Mouse (Mus musculus): Measurements from ENCODE around the gene Lingo4. TPM values are rescaled to one million over a fixed set of nuclear protein-coding genes. Genes with fewer than 3 reads are reported as not detected.

Gene Lingo4
- polyA plus RNA-seq, 1 experiment, result 0.28 TPM

- Histone ChIP-seq H3K27ac (replicated peaks; ENCODE audit: low read depth, low read length) (no peak overlapping the region), H3K4me1 (ENCODE audit: control insufficient read depth, insufficient read depth, insufficient read length, low read length) (peaks cover 2% of the 10 kb centered on the region; the same call in 1 of the 2 replicates), H3K4me3 (ENCODE audit: insufficient read depth, low read depth, low read length) (no peak overlapping the region)
These were observed 22.5 kb upstream of the Lingo4 start for GRCm38 (mm10) chr3:94375861-94376260.

DNA sequence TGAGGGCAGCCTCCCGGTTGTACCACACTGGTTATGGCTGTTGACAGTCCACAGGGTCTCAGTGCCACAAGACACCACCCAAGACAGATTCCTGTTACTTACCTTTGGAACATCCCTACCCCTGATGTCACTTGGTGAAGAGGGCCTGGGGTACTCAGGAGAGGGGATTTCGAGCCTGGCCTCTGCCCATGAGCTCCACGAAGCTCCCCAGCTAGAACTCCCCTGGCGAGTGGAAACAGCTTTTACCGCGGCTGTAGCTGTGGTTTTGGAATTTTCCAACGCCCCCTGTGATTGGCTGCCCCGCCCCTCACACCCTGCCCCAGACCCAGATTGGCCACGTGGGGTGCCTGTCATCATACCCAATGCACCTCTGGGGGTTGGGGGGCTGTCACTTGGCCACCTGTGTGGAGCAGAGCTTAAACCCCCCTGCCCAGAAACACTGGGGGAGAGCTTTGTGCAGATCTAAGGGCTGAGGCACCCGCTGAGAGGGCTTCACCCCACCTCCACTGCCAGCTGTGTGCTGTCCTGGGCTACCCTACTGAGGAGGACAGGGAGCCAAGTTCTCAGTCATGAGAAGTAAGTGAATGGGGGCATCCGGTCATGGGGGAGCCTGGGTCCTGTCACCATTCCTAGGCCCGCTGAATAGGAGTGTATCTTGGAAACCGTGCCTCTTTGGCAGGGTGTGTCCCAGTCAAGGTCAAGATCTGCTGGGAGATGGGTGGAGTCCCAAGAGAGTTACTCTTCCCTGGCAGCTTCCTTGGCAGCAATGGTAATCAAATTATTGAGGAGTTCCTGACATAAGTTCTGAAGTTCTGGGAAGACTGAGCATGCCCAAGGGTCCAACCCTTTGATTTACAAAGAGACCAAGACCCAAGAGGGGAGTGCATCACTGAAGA lies 21.0 kb upstream of the Lingo4 start:
- peaks cover 2% of the 10 kb centered on the region; the same call in 1 of the 2 replicates for H3K4me1 ChIP-seq (ENCODE audit: control insufficient read depth, insufficient read depth, insufficient read length, low read length)
- H3K27ac ChIP-seq (replicated peaks; ENCODE audit: low read depth, low read length), result no peak overlapping the region
- no peak overlapping the region for H3K4me3 ChIP-seq (ENCODE audit: insufficient read depth, low read depth, low read length)

GRCm38 (mm10) chr3:94379831-94380510 lies 18.3 kb upstream of the Lingo4 start:
- no peak overlapping the region for H3K4me3 ChIP-seq (ENCODE audit: insufficient read depth, low read depth, low read length)
- no peaks in the 10 kb centered on the region for H3K4me1 ChIP-seq (ENCODE audit: control insufficient read depth, insufficient read depth, insufficient read length, low read length)
- no peak overlapping the region for H3K27ac ChIP-seq (replicated peaks; ENCODE audit: low read depth, low read length)

DNA sequence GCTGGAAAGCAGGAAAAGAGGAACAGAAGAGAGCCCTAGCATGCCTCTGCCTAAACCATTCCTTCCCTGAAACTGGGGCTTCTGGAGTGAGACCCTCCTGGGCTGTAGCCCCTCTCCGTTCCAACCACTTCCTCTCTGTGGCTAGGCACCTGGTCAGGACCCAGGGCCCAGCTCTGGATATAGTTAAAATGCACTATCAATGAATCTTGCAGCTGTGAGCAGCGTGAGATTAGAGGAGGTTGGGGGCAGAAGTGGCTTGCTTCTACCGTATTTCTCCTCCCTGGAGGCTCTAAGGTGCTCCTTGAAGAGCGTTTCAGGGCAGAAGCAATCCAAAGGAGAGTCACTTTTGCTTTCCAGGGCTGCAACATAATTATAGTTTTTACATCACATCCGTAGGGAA lies 16.0 kb upstream of the Lingo4 start:
- no peaks in the 10 kb centered on the region for H3K4me1 ChIP-seq (ENCODE audit: control insufficient read depth, insufficient read depth, insufficient read length, low read length)
- no peak overlapping the region for H3K27ac ChIP-seq (replicated peaks; ENCODE audit: low read depth, low read length)

DNA sequence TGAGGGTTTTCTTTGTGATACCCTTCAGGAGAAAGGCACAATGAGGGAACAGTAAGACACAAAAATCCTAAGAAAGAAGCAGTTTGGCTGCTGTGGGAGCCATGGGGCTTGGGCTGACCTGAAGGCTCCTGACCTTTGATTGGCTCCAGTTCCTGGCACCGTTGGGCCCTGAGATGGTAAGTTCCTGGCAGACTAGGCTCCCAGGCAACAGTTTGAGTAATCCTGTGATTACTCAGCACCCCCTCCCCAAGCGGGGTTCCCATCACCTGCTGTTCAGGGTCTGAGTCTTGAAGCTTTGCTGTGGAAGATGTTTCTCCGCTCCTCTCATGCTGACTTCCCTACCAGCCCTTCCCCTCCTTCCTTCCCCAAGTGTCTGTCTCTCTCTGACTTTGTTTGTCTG lies 14.8 kb upstream of the Lingo4 start:
- Histone ChIP-seq H3K4me3 (ENCODE audit: insufficient read depth, low read depth, low read length) (no peak overlapping the region), H3K27ac (replicated peaks; ENCODE audit: low read depth, low read length) (no peak overlapping the region), H3K4me1 (ENCODE audit: control insufficient read depth, insufficient read depth, insufficient read length, low read length) (no peaks in the 10 kb centered on the region)

More for the DNA sequence above, 16.0 kb upstream of the Lingo4 start:
- no peak overlapping the region for H3K4me3 ChIP-seq (ENCODE audit: insufficient read depth, low read depth, low read length)

DNA sequence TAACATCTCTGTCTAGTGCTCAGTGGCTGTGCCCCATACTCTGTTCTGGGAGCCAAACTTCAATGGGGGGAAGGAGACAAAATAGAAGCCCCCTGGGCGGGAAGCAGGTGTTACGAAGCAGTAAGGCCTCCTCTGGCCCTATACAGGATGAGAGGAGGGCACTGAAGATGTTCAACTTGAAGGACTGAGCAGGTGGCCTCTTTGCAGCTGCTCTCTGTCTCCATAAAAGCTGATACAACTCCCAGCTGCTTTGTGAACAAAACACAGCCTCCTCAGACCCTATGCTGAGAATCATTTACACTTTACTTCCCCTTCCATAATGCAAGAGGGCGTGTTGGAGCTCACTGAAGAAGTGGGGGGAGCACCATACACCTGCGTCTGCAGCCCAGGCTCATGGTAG lies 11.6 kb upstream of the Lingo4 start:
- Histone ChIP-seq H3K27ac (replicated peaks; ENCODE audit: low read depth, low read length) (no peak overlapping the region), H3K4me1 (ENCODE audit: control insufficient read depth, insufficient read depth, insufficient read length, low read length) (no peaks in the 10 kb centered on the region), H3K4me3 (ENCODE audit: insufficient read depth, low read depth, low read length) (no peak overlapping the region)

DNA sequence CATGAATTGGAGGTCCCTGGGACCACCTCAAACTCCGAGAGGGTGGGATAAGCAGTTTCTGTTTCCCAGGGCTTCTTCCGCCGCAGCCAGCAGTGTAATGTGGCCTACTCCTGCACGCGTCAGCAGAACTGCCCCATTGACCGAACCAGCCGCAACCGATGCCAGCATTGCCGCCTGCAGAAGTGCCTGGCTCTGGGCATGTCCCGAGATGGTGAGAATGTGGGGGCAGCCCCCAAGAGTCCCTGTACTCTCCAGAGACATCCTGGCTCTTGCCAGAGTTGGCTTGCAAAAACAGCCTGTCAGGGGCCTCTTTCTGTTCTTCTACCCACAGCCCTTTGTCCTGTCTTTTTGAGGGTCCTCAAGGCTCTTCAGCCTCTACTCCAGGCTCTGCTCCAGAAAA lies 10.9 kb upstream of the Lingo4 start:
- Histone ChIP-seq H3K4me1 (ENCODE audit: control insufficient read depth, insufficient read depth, insufficient read length, low read length) (no peaks in the 10 kb centered on the region), H3K4me3 (ENCODE audit: insufficient read depth, low read depth, low read length) (no peak overlapping the region), H3K27ac (replicated peaks; ENCODE audit: low read depth, low read length) (no peak overlapping the region)

GRCm38 (mm10) chr3:94388047-94388446 lies 10.3 kb upstream of the Lingo4 start:
- no peak overlapping the region for H3K4me3 ChIP-seq (ENCODE audit: insufficient read depth, low read depth, low read length)
- H3K27ac ChIP-seq (replicated peaks; ENCODE audit: low read depth, low read length), result no peak overlapping the region
- H3K4me1 ChIP-seq (ENCODE audit: control insufficient read depth, insufficient read depth, insufficient read length, low read length), result no peaks in the 10 kb centered on the region

GRCm38 (mm10) chr3:94389420-94389819 lies 8.9 kb upstream of the Lingo4 start:
- H3K27ac ChIP-seq (replicated peaks; ENCODE audit: low read depth, low read length), result no peak overlapping the region
- no peaks in the 10 kb centered on the region for H3K4me1 ChIP-seq (ENCODE audit: control insufficient read depth, insufficient read depth, insufficient read length, low read length)

GRCm38 (mm10) chr3:94391001-94391400 lies 7.3 kb upstream of the Lingo4 start:
- Histone ChIP-seq H3K4me3 (ENCODE audit: insufficient read depth, low read depth, low read length) (no peak overlapping the region), H3K4me1 (ENCODE audit: control insufficient read depth, insufficient read depth, insufficient read length, low read length) (no peaks in the 10 kb centered on the region), H3K27ac (replicated peaks; ENCODE audit: low read depth, low read length) (no peak overlapping the region)

More at GRCm38 (mm10) chr3:94389420-94389819, 8.9 kb upstream of the Lingo4 start:
- no peak overlapping the region for H3K4me3 ChIP-seq (ENCODE audit: insufficient read depth, low read depth, low read length)

DNA sequence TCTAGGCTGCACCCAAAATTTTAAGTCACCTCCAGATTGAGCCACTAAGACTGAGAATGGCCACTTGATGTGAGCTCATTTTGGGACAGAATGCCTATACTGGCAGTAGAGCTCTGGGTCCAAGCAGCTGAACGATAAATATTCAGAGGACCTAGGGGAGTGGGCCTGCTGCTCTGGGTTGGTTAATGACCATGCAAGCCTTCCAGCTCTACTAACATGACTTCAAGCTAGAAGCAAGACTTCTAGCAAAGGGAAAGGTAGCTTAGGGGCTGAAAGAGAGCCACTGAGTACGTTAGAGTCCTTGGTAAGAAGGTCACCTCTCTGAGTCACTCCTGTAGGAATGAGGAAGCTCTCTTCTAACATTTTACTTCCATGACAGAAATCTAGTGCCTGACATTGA lies 6.2 kb upstream of the Lingo4 start:
- no peak overlapping the region for H3K27ac ChIP-seq (replicated peaks; ENCODE audit: low read depth, low read length)

DNA sequence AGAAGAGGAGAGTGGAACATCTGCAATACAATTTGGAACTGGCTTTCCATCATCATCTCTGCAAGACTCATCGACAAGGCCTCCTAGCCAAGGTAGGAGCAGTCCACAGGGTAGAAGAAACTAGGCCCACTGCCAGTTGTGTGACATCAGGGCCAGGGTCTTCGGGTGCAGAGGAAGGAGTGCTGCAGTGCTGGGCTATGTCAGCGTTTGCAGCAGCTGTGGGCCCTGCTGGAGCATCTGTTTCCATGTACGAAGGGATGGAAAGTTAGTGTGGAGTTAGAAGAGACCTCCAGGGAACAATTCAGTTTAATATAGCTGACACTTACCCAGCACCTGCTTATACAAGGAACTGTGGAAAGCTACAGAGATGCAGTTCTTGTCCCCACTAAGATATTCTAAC lies 5.3 kb upstream of the Lingo4 start:
- Histone ChIP-seq H3K4me3 (ENCODE audit: insufficient read depth, low read depth, low read length) (no peak overlapping the region), H3K27ac (replicated peaks; ENCODE audit: low read depth, low read length) (no peak overlapping the region)

More for the DNA sequence above, 6.2 kb upstream of the Lingo4 start:
- no peak overlapping the region for H3K4me3 ChIP-seq (ENCODE audit: insufficient read depth, low read depth, low read length)
- H3K4me1 ChIP-seq (ENCODE audit: control insufficient read depth, insufficient read depth, insufficient read length, low read length), result no peaks in the 10 kb centered on the region

DNA sequence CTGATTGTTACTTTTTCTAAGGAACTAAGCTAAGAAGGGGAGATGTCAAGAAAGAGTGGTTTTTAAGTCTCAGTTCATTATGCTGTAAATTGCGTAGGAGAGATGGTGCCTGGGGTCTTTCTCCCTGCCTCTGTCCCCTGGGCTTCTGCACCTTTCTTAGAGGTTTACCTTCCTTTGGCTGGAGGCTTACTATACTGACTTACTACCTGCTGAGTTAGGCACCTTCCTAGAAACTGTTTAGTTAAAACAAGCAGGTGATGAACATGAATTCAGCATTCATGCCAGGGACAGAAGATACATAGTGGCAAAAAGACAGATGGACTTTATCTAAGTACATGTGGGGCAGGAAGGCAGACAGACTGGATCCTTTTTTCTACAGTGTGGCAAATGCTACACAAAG lies 2.0 kb upstream of the Lingo4 start:
- Histone ChIP-seq H3K27ac (replicated peaks; ENCODE audit: low read depth, low read length) (no peak overlapping the region), H3K4me3 (ENCODE audit: insufficient read depth, low read depth, low read length) (no peak overlapping the region), H3K4me1 (ENCODE audit: control insufficient read depth, insufficient read depth, insufficient read length, low read length) (no peaks in the 10 kb centered on the region)

More for the DNA sequence above, 5.3 kb upstream of the Lingo4 start:
- no peaks in the 10 kb centered on the region for H3K4me1 ChIP-seq (ENCODE audit: control insufficient read depth, insufficient read depth, insufficient read length, low read length)

- Histone ChIP-seq H3K4me1 (ENCODE audit: control insufficient read depth, insufficient read depth, insufficient read length, low read length) (no peaks in the 10 kb centered on the region), H3K4me3 (ENCODE audit: insufficient read depth, low read depth, low read length) (no peak overlapping the region), H3K27ac (replicated peaks; ENCODE audit: low read depth, low read length) (no peak overlapping the region)
These were observed 1.5 kb upstream of the Lingo4 start for GRCm38 (mm10) chr3:94396851-94397250.

GRCm38 (mm10) chr3:94398943-94399481 lies 695 bp downstream of the Lingo4 start:
- Histone ChIP-seq H3K4me3 (ENCODE audit: insufficient read depth, low read depth, low read length) (no peak overlapping the region), H3K27ac (replicated peaks; ENCODE audit: low read depth, low read length) (no peak overlapping the region), H3K4me1 (ENCODE audit: control insufficient read depth, insufficient read depth, insufficient read length, low read length) (no peaks in the 10 kb centered on the region)

Measured in brown adipose tissue, adult 24 weeks (tissue).